Comparison of ENCODE assay signal across 25 mouse cellular contexts in the genomic region with DNA sequence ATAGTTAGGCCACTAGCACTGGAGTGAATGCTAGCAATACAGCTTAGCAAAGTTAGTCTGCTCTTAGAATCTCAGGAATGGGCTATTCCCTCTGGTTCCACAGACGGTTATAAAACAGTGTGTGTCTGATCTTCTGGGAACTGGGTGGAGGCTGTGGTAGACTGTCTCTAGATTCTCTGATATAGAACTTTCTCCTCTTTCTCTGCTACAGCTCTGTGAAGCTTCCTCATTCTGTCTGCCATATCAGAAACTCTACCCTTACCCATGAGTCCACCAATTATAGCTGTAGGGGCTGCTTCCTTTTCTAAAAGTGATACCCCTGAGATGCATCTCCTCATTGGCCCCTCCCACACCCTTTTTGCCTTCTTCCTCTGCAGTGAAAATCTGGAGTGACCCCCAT.
DNase-seq lines count a peak whose midpoint lies in the region; ATAC-seq and TF ChIP-seq lines count a peak whose summit lies in the region.
"Had no signal": no experiment of that assay in that cellular context is flagged by ENCODE, and none has a peak within 500 bp of the region (broad histone marks: within the 10 kb centered on the region; RNA-seq: fewer than 3 reads in every experiment).

No protein-coding gene starts in this region.

- TF ChIP-seq CTCF in MEL (IDR thresholded peaks at IDR 0.05 in 2 of 3, conservative IDR thresholded peaks at IDR 0.05 in 1 of 3; ENCODE audit: control insufficient read depth in 1 of 3, insufficient read depth in 1 of 3, low read depth in 2 of 3, low read length in 3 of 3, poor library complexity in 1 of 3, severe bottlenecking in 1 of 3), result no peak

- no peaks in the 10 kb centered on the region for H3K9me3 ChIP-seq in MEL (replicated peaks; ENCODE audit: insufficient read depth, low read length)
- no peaks in the 10 kb centered on the region for H3K9me3 ChIP-seq in midbrain, embryonic 14.5 days (ENCODE audit: control insufficient read depth, low read length)
- H3K9me3 ChIP-seq: G1E had no signal

- peak; percentile 13 to 17; a peak in 1 of 4 replicates for TF ChIP-seq EP300 in MEL (IDR thresholded peaks at IDR 0.05; ENCODE audit: low read depth in 1 of 2, low read length in 2 of 2)

- no peak for TF ChIP-seq RAD21 in MEL (IDR thresholded peaks at IDR 0.05; ENCODE audit: low read depth, low read length)

- no peak overlapping the region for H3K4me3 ChIP-seq in MEL (ENCODE audit: control insufficient read depth in 1 of 2, insufficient read depth in 1 of 2, low read depth in 2 of 2, low read length in 2 of 2)
- no peak overlapping the region for H3K4me3 ChIP-seq in midbrain, embryonic 14.5 days (replicated peaks; ENCODE audit: low read depth, low read length)

- TF ChIP-seq POLR2A in MEL (IDR thresholded peaks at IDR 0.05; ENCODE audit: control insufficient read depth in 1 of 2, insufficient read depth in 1 of 2, low read depth in 1 of 2, low read length in 2 of 2, poor library complexity in 1 of 2), result no peak

- no peak overlapping the region for H3K4me2 ChIP-seq in midbrain, embryonic 14.5 days (ENCODE audit: low read length)

- H3K36me3 ChIP-seq in MEL (ENCODE audit: control insufficient read depth in 1 of 2, insufficient read depth in 2 of 2, low read length in 2 of 2), result peaks cover 0 to 16% of the 10 kb centered on the region in 2 experiments; a peak in 2 of 4 replicates
- H3K36me3 ChIP-seq in midbrain, embryonic 14.5 days (ENCODE audit: control insufficient read depth, insufficient read depth, low read length), result no peaks in the 10 kb centered on the region
- H3K36me3 ChIP-seq: G1E had no signal

- ATAC-seq in common myeloid progenitor, adult 5-6 weeks (replicated peaks; ENCODE audit: low read depth, poor library complexity, severe bottlenecking), result peak; percentile 54; the same call in 1 of the 2 replicates
- no peak for ATAC-seq in midbrain, embryonic 14.5 days (ENCODE audit: low FRiP score, low TSS enrichment)
- ATAC-seq: activated CD4-positive, CD25-positive, alpha-beta regulatory T cell, adult 4 months; CD4-positive, CD25-positive, alpha-beta regulatory T cell, adult 4 months; Patski had no signal

- no peaks in the 10 kb centered on the region for H3K27me3 ChIP-seq in MEL (ENCODE audit: control insufficient read depth in 1 of 2, insufficient read depth in 2 of 2, low read length in 2 of 2)
- no peaks in the 10 kb centered on the region for H3K27me3 ChIP-seq in midbrain, embryonic 14.5 days (ENCODE audit: control insufficient read depth, insufficient read depth, low read length)
- H3K27me3 ChIP-seq: CH12.LX, Patski had no signal

- H3K79me2 ChIP-seq in MEL (ENCODE audit: control insufficient read depth, insufficient read depth, low read length, poor library complexity), result no peaks in the 10 kb centered on the region

- H3K27ac ChIP-seq in MEL (ENCODE audit: control insufficient read depth, low read depth, low read length), result peak overlapping the region; percentile 41; the same call in 1 of the 2 replicates
- H3K27ac ChIP-seq in midbrain, embryonic 14.5 days (replicated peaks; ENCODE audit: low read depth, low read length), result no peak overlapping the region

- intact Hi-C loops in heart, postnatal 25 days (cut with DNase I), result no loop called here

- 94% methylated on average over 1 of the region's 1 CpGs for WGBS in midbrain, embryonic 14.5 days

- H3K9ac ChIP-seq in MEL (ENCODE audit: control insufficient read depth, low read depth, low read length, poor library complexity, severe bottlenecking), result no peak overlapping the region
- H3K9ac ChIP-seq in midbrain, embryonic 14.5 days (replicated peaks; ENCODE audit: low read length), result no peak overlapping the region

- H3K4me1 ChIP-seq in MEL (ENCODE audit: control insufficient read depth in 1 of 2, insufficient read depth in 2 of 2, low read length in 2 of 2), result peaks cover 0 to 12% of the 10 kb centered on the region in 2 experiments; a peak in 2 of 4 replicates
- H3K4me1 ChIP-seq in midbrain, embryonic 14.5 days (ENCODE audit: control insufficient read depth, insufficient read depth, low read length), result no peaks in the 10 kb centered on the region

- DNase-seq in heart, adult 11 months, result peak; percentile 24
- no peak for DNase-seq in heart, postnatal 25 days (ENCODE audit: low spot score)
- DNase-seq in MEL (ENCODE audit: low read depth, low spot score) (peak; percentile 75), MEL-GATA-1-ER (ENCODE audit: extremely low read depth, low read depth) (peak; percentile 69)
- no peak for DNase-seq in midbrain, embryonic 14.5 days
- DNase-seq in cerebellum, adult 18-20 months, result no peak
- DNase-seq in T-cell, adult 2 months (ENCODE audit: low spot score), result no peak
- DNase-seq: adrenal gland, adult 2 months; adrenal gland, adult 8-10 months; adrenal gland, postnatal 10 days; adrenal gland, postnatal 14 days; adrenal gland, postnatal 25 days; adrenal gland, postnatal 36 days; B cell, adult 2 months; cerebellum, adult 11 months; cerebellum, adult 11-12 months; cerebellum, adult 2 months; cerebellum, adult 8-10 months; cerebellum, adult 9-10 months had no signal

TF ChIP-seq in MEL, 35 proteins besides CTCF, POLR2A, EP300 and RAD21:
- no peak for TF ChIP-seq MEF2A (IDR thresholded peaks at IDR 0.05; ENCODE audit: extremely low read depth, insufficient replicate concordance, low read depth, low read length, poor library complexity, severe bottlenecking)
- TF ChIP-seq ELF1 (IDR thresholded peaks at IDR 0.05; ENCODE audit: low read depth, low read length), result no peak
- TF ChIP-seq GATA1 (IDR thresholded peaks at IDR 0.05; ENCODE audit: low read depth, low read length), result peak; percentile 62
- TF ChIP-seq MXI1 (IDR thresholded peaks at IDR 0.05; ENCODE audit: low read depth, low read length), result no peak

Comparison
In these comparisons a context has a peak if more than half of its experiments do, and no peak if none do; other contexts are left out.
1. DNase-seq: peak in heart, adult 11 months (single experiment), MEL (single experiment) and MEL-GATA-1-ER (single experiment); none in heart, postnatal 25 days (single experiment), midbrain, embryonic 14.5 days (single experiment), cerebellum, adult 18-20 months (0 of 2) and T-cell, adult 2 months (single experiment).